13 mouse cellular contexts compared by ENCODE assay signal in genomic region chr13:111800866-111801265, GRCm38 (mm10). TPM values are rescaled to one million over a fixed set of nuclear protein-coding genes. Genes with fewer than 3 reads are reported as not detected.
DNase-seq lines count a peak whose midpoint lies in the region; ATAC-seq and TF ChIP-seq lines count a peak whose summit lies in the region.
"Had no signal": no experiment of that assay in that cellular context is flagged by ENCODE, and none has a peak within 500 bp of the region (broad histone marks: within the 10 kb centered on the region; RNA-seq: fewer than 3 reads in every experiment).

No protein-coding gene starts in this region.

- H3K4me1 ChIP-seq in spleen, adult 2 months (ENCODE audit: control insufficient read depth, insufficient read depth, insufficient read length) = peaks cover 75% of the 10 kb centered on the region; the same call in 1 of the 2 replicates
- H3K4me1 ChIP-seq in kidney, embryonic 14.5 days (ENCODE audit: control insufficient read depth, insufficient read depth, low read length) = peaks cover 88% of the 10 kb centered on the region

- ATAC-seq in kidney, embryonic 14.5 days (ENCODE audit: low FRiP score, low TSS enrichment) = no peak
- ATAC-seq: midbrain, embryonic 15.5 days had no signal

- no peaks in the 10 kb centered on the region for H3K36me3 ChIP-seq in spleen, adult 2 months (ENCODE audit: control insufficient read depth, insufficient read depth, low read length)
- H3K36me3 ChIP-seq in kidney, embryonic 14.5 days (ENCODE audit: control insufficient read depth, insufficient read depth, low read length) = no peaks in the 10 kb centered on the region
- H3K36me3 ChIP-seq: midbrain, embryonic 15.5 days; neural tube, embryonic 15.5 days had no signal

- no peak overlapping the region; the same call in 1 of the 2 replicates for H3K9ac ChIP-seq in kidney, embryonic 14.5 days (ENCODE audit: low read depth, low read length)
- H3K9ac ChIP-seq: lung, embryonic 14.5 days; midbrain, embryonic 15.5 days; neural tube, embryonic 15.5 days had no signal

- intact Hi-C loops in gastrocnemius, postnatal 36 days (cut with DNase I) = no loop called here

- no peaks in the 10 kb centered on the region for H3K9me3 ChIP-seq in kidney, embryonic 14.5 days (ENCODE audit: control insufficient read depth, low read length)
- H3K9me3 ChIP-seq: midbrain, embryonic 15.5 days; neural tube, embryonic 15.5 days had no signal

- no peak for TF ChIP-seq CTCF in spleen, adult 2 months (IDR thresholded peaks at IDR 0.05; ENCODE audit: extremely low read depth, insufficient read depth, insufficient read length, insufficient replicate concordance)
- no peak for TF ChIP-seq CTCF in layer of hippocampus, adult 2 months (conservative IDR thresholded peaks at IDR 0.05)

- no peak overlapping the region for H3K4me3 ChIP-seq in spleen, adult 2 months (ENCODE audit: extremely low read depth, insufficient read depth, insufficient read length)
- H3K4me3 ChIP-seq in kidney, embryonic 14.5 days (ENCODE audit: low read length) = no peak overlapping the region
- H3K4me3 ChIP-seq in layer of hippocampus, adult 2 months = no peak overlapping the region
- H3K4me3 ChIP-seq: midbrain, embryonic 15.5 days; neural tube, embryonic 15.5 days had no signal

- peak; percentile 60 for DNase-seq in gastrocnemius, adult 18-20 months (ENCODE audit: low spot score)
- no peak for DNase-seq in gastrocnemius, postnatal 36 days
- no peak for DNase-seq in spleen, adult 2 months (ENCODE audit: low read depth in 1 of 2, low spot score in 2 of 2)
- no peak for DNase-seq in spleen, adult 12 weeks (ENCODE audit: low spot score)
- peak; percentile 61 for DNase-seq in lung, postnatal 36 days
- no peak for DNase-seq in right cerebral cortex, postnatal 36 days (ENCODE audit: low spot score in 2 of 2)
- no peak for DNase-seq in layer of hippocampus, adult 2 months (ENCODE audit: low spot score in 2 of 2)
- DNase-seq: cerebellum, adult 9-10 months; lung, embryonic 14.5 days; right cerebral cortex, postnatal 4 days had no signal

- 50% methylated on average over 4 of the region's 4 CpGs for WGBS in spleen, adult 2 months
- 34% methylated on average over 4 of the region's 4 CpGs for WGBS in kidney, embryonic 14.5 days

- H3K27ac ChIP-seq in spleen, adult 2 months (ENCODE audit: insufficient read depth, low read length) = peak overlapping the region; percentile 16; the same call in 1 of the 2 replicates
- H3K27ac ChIP-seq in kidney, embryonic 14.5 days (ENCODE audit: low read depth, low read length) = no peak overlapping the region
- H3K27ac ChIP-seq in layer of hippocampus, adult 2 months = no peak overlapping the region
- H3K27ac ChIP-seq: midbrain, embryonic 15.5 days; neural tube, embryonic 15.5 days had no signal

- H3K27me3 ChIP-seq in spleen, adult 2 months (ENCODE audit: control insufficient read depth, insufficient read depth, low read length) = no peaks in the 10 kb centered on the region
- H3K27me3 ChIP-seq in kidney, embryonic 14.5 days (ENCODE audit: control insufficient read depth, insufficient read depth, low read length) = no peaks in the 10 kb centered on the region
- H3K27me3 ChIP-seq: midbrain, embryonic 15.5 days; neural tube, embryonic 15.5 days had no signal

- peak overlapping the region; percentile 8; the same call in 1 of the 2 replicates for H3K4me2 ChIP-seq in kidney, embryonic 14.5 days (replicated peaks; ENCODE audit: low read depth, low read length)
- H3K4me2 ChIP-seq: lung, embryonic 14.5 days; midbrain, embryonic 15.5 days; neural tube, embryonic 15.5 days had no signal

- TF ChIP-seq POLR2A in spleen, adult 2 months (IDR thresholded peaks at IDR 0.05; ENCODE audit: low read depth, low read length) = no peak

RNA-seq across cellular contexts. Expression of gene Map3k1, which starts 7.9 kb away (rescaled TPM):
- 1 to 10 TPM; 8.5 to 8.7 TPM for total RNA-seq in gastrocnemius, adult 18-20 months (2021)
- 1 to 10 TPM; 7.9 to 8.2 TPM for total RNA-seq in gastrocnemius, postnatal 36 days (2021)
- polyA plus RNA-seq in spleen, adult 2 months (2012; rRNA removed) = 45.1 and 49.9 TPM in 2 replicates
- 32.9 and 38.4 TPM in 2 replicates for polyA plus RNA-seq in kidney, embryonic 14.5 days (2014; fragmentation: Nextera tagmentation; extraction: Ambion mirVana)
- 10 to 100 TPM in 1 of 2 experiments, 1 to 10 TPM in 1; 9.4 to 11.2 TPM for total RNA-seq in layer of hippocampus, adult 2 months (2021)

Comparison
In these comparisons a context has a peak if more than half of its experiments do, and no peak if none do; other contexts are left out.
1. DNase-seq: peak in gastrocnemius, adult 18-20 months (single experiment) and lung, postnatal 36 days (single experiment); none in gastrocnemius, postnatal 36 days (0 of 2), spleen, adult 2 months (0 of 2), spleen, adult 12 weeks (single experiment), right cerebral cortex, postnatal 36 days (0 of 2) and layer of hippocampus, adult 2 months (0 of 2).